Mouse (Mus musculus) limb, embryonic 10.5 days (tissue): Measurements from ENCODE around the gene Relb. TPM values are rescaled to one million over a fixed set of nuclear protein-coding genes. Genes with fewer than 3 reads are reported as not detected.

Experiments used
- DNase-seq: peaks from one replicate; pipeline ENCODE4 v3.0.0-alpha.2; 2017; ENCODE audit warnings: low spot score
- H3K27ac ChIP-seq: fragments of 300-500 bp; sonication (generic); 2 replicates; pipeline ENCODE4 v1.5.1; 2016; ENCODE audit warnings: mild to moderate bottlenecking
- H3K27me3 ChIP-seq: fragments of 300-500 bp; sonication (generic); 2 replicates; pipeline ENCODE4 v1.6.1; 2016; ENCODE audit warnings: low read depth, mild to moderate bottlenecking; ENCODE audit not compliant: poor library complexity, severe bottlenecking
- H3K36me3 ChIP-seq: fragments of 300-500 bp; sonication (generic); 2 replicates; pipeline ENCODE4 v1.6.1; 2016; ENCODE audit warnings: mild to moderate bottlenecking, moderate library complexity
- H3K4me1 ChIP-seq: fragments of 300-500 bp; sonication (generic); 2 replicates; pipeline ENCODE4 v1.6.1; 2016
- H3K4me3 ChIP-seq: fragments of 300-500 bp; sonication (generic); 2 replicates; pipeline ENCODE4 v1.5.1; 2016; ENCODE audit warnings: mild to moderate bottlenecking, moderate library complexity
- H3K9me3 ChIP-seq: fragments of 300-500 bp; sonication (generic); replicated peaks from 2 replicates; pipeline ENCODE4 v1.6.1; 2016; ENCODE audit warnings: mild to moderate bottlenecking
- WGBS: fragments of 180-500 bp; shearing (Covaris S2); methylation state at CpG from one replicate; pipeline ENCODE4 v1.1.7; 2016; 5-methylcytosine and 5-hydroxymethylcytosine counted together
- polyA plus RNA-seq: library from polyadenylated mRNA; unstranded; fragments of >200 nt; fragmentation: Nextera tagmentation; extraction: Ambion mirVana; gene quantifications from 2 replicates; pipeline ENCODE4 v1.2.1, GENCODE M21; 2016

Gene Relb
- polyA plus RNA-seq, 1 experiment from 2014 or later = 4.2 TPM

GRCm38 (mm10) chr7:19557086-19557485 lies 72.2 kb downstream of the Relb start:
- Histone ChIP-seq H3K4me1 (peaks cover 28% of the 10 kb centered on the region), H3K36me3 (peaks cover 66% of the 10 kb centered on the region), H3K9me3 (no peaks in the 10 kb centered on the region), H3K27ac (no peak overlapping the region), H3K4me3 (no peak overlapping the region), H3K27me3 (no peaks in the 10 kb centered on the region)
- 94% methylated on average over 2 of the region's 2 CpGs for WGBS
- DNase-seq = no peak

Other genes starting within 250 kb of the Relb start
- 25.6 and 26.6 TPM in 2 replicates for gene Ercc2, start 247.4 kb downstream of the Relb start, polyA plus RNA-seq
- gene Klc3, start 225.3 kb downstream of the Relb start, polyA plus RNA-seq = 3.3 and 4.4 TPM in 2 replicates
- gene Ckm, start 224.7 kb downstream of the Relb start, polyA plus RNA-seq = not detected in 2 replicates
- 7.6 and 8.0 TPM in 2 replicates for gene Mark4, start 170.6 kb downstream of the Relb start, polyA plus RNA-seq
- 1.2 and 1.7 TPM in 2 replicates for gene Exoc3l2, start 166.1 kb downstream of the Relb start, polyA plus RNA-seq
- 2.3 and 2.4 TPM in 2 replicates for gene Bloc1s3, start 121.1 kb downstream of the Relb start, polyA plus RNA-seq
- gene Trappc6a, start 121.0 kb downstream of the Relb start, polyA plus RNA-seq = 74.0 and 90.5 TPM in 2 replicates
- 0.10 and 0.11 TPM in 2 replicates for gene Nkpd1, start 111.6 kb downstream of the Relb start, polyA plus RNA-seq
- 25.9 and 27.2 TPM in 2 replicates for gene Ppp1r37, start 66.4 kb downstream of the Relb start, polyA plus RNA-seq
- gene Zfp296, start 52.2 kb downstream of the Relb start, polyA plus RNA-seq = 0.71 and 0.93 TPM in 2 replicates
- gene Gemin7, start 51.8 kb downstream of the Relb start, polyA plus RNA-seq = 196 and 201 TPM in 2 replicates
- 59.0 and 63.4 TPM in 2 replicates for gene Clasrp, start 25.0 kb downstream of the Relb start, polyA plus RNA-seq
- gene Clptm1, start 35.6 kb upstream of the Relb start, polyA plus RNA-seq = 84.5 and 86.3 TPM in 2 replicates
- 0.28 TPM in 1 of 2 replicates, not detected in the other for gene Apoc2, start 48.5 kb upstream of the Relb start, polyA plus RNA-seq
- not detected in 2 replicates for gene Gm44805, start 52.0 kb upstream of the Relb start, polyA plus RNA-seq
- gene Apoc4, start 52.0 kb upstream of the Relb start, polyA plus RNA-seq = 0.06 TPM in 1 of 2 replicates, not detected in the other
- 3.0 and 4.8 TPM in 2 replicates for gene Apoc1, start 63.2 kb upstream of the Relb start, polyA plus RNA-seq
- 63.0 and 83.6 TPM in 2 replicates for gene Apoe, start 69.8 kb upstream of the Relb start, polyA plus RNA-seq
- 244 and 285 TPM in 2 replicates for gene Tomm40, start 86.0 kb upstream of the Relb start, polyA plus RNA-seq
- gene Nectin2, start 121.0 kb upstream of the Relb start, polyA plus RNA-seq = 78.1 and 87.9 TPM in 2 replicates
- 53.8 and 58.6 TPM in 2 replicates for gene Bcam, start 141.6 kb upstream of the Relb start, polyA plus RNA-seq
- 1.4 and 1.6 TPM in 2 replicates for gene Cblc, start 167.4 kb upstream of the Relb start, polyA plus RNA-seq
- 0.82 and 1.2 TPM in 2 replicates for gene Bcl3, start 193.3 kb upstream of the Relb start, polyA plus RNA-seq
- gene Gm19345, start 222.6 kb upstream of the Relb start, polyA plus RNA-seq = not detected in 2 replicates
- gene Ceacam16, start 231.9 kb upstream of the Relb start, polyA plus RNA-seq = not detected in 2 replicates